In the genomic region with DNA sequence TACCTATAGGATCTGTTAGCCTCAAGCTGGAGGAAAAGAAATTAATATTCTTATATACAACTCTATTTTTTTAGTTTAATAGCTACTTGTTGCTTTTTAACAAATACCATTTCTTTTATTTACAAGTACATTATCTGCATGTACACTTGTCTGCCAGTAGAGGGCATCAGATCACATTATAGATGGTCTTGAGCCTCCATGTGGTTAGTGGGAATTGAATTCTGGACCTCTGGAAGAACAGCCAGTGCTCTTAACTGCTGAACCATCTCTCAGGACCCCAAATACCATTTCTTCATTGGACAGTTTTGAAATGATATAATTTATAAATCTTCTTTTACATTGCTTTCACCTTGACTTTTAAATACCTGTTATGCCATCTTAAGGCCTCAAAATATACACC, we compare ENCODE assay signal across 9 mouse cellular contexts. TPM values are rescaled to one million over a fixed set of nuclear protein-coding genes. Genes with fewer than 3 reads are reported as not detected.
DNase-seq lines count a peak whose midpoint lies in the region; ATAC-seq and TF ChIP-seq lines count a peak whose summit lies in the region.
"Had no signal": no experiment of that assay in that cellular context is flagged by ENCODE, and none has a peak within 500 bp of the region (broad histone marks: within the 10 kb centered on the region; RNA-seq: fewer than 3 reads in every experiment).

No protein-coding gene starts in this region.

- no peak for TF ChIP-seq EP300 in heart, postnatal 0 days (IDR thresholded peaks at IDR 0.05; ENCODE audit: low read depth)

- no peak overlapping the region for H3K4me2 ChIP-seq in heart, postnatal 0 days (ENCODE audit: low read depth, low read length)
- no peak overlapping the region for H3K4me2 ChIP-seq in neural tube, embryonic 11.5 days (ENCODE audit: low read depth)
- H3K4me2 ChIP-seq in neural tube, embryonic 15.5 days = no peak overlapping the region

- DNase-seq in heart, postnatal 0 days (ENCODE audit: low spot score) = peak; percentile 56
- DNase-seq in heart, postnatal 25 days (ENCODE audit: low spot score) = no peak
- peak; percentile 17 for DNase-seq in neural tube, embryonic 11.5 days (ENCODE audit: low spot score)
- peak; percentile 46 for DNase-seq in embryo, embryonic 10 days (ENCODE audit: low spot score)
- DNase-seq in retina, postnatal 1 day = peak; percentile 52
- DNase-seq in spleen, adult 18-20 months = no peak
- no peak for DNase-seq in limb, embryonic 10.5 days (ENCODE audit: low spot score)
- DNase-seq: cerebellum, postnatal 36 days had no signal

- H3K27me3 ChIP-seq in heart, postnatal 0 days (ENCODE audit: control insufficient read depth, insufficient read depth, low read length) = no peaks in the 10 kb centered on the region
- no peaks in the 10 kb centered on the region for H3K27me3 ChIP-seq in neural tube, embryonic 11.5 days (ENCODE audit: control insufficient read depth, insufficient read depth, low read length)
- H3K27me3 ChIP-seq in neural tube, embryonic 15.5 days (replicated peaks) = no peaks in the 10 kb centered on the region
- no peaks in the 10 kb centered on the region for H3K27me3 ChIP-seq in limb, embryonic 10.5 days (ENCODE audit: low read depth, poor library complexity, severe bottlenecking)

- no peak for ATAC-seq in heart, postnatal 0 days (ENCODE audit: insufficient read depth, low read depth)
- no peak for ATAC-seq in neural tube, embryonic 11.5 days (ENCODE audit: insufficient read depth, low FRiP score, low TSS enrichment)
- no peak for ATAC-seq in neural tube, embryonic 15.5 days (ENCODE audit: low FRiP score)

- peak; percentile 69 for TF ChIP-seq CTCF in heart, postnatal 0 days (IDR thresholded peaks at IDR 0.05; ENCODE audit: low read depth)

- no peak overlapping the region for H3K9ac ChIP-seq in heart, postnatal 0 days (replicated peaks; ENCODE audit: low read depth, low read length)
- H3K9ac ChIP-seq in neural tube, embryonic 11.5 days (ENCODE audit: low read length) = no peak overlapping the region
- no peak overlapping the region for H3K9ac ChIP-seq in neural tube, embryonic 15.5 days (replicated peaks)

- H3K9me3 ChIP-seq in heart, postnatal 0 days (replicated peaks; ENCODE audit: control insufficient read depth, low read length) = no peaks in the 10 kb centered on the region
- no peaks in the 10 kb centered on the region for H3K9me3 ChIP-seq in neural tube, embryonic 11.5 days (ENCODE audit: control insufficient read depth, low read length)
- no peaks in the 10 kb centered on the region for H3K9me3 ChIP-seq in neural tube, embryonic 15.5 days (replicated peaks)
- no peaks in the 10 kb centered on the region for H3K9me3 ChIP-seq in limb, embryonic 10.5 days (replicated peaks)

- H3K4me1 ChIP-seq in heart, postnatal 0 days (ENCODE audit: control insufficient read depth, insufficient read depth) = no peaks in the 10 kb centered on the region
- H3K4me1 ChIP-seq in neural tube, embryonic 11.5 days (ENCODE audit: control insufficient read depth, insufficient read depth, low read length) = no peaks in the 10 kb centered on the region
- no peaks in the 10 kb centered on the region for H3K4me1 ChIP-seq in neural tube, embryonic 15.5 days
- no peaks in the 10 kb centered on the region for H3K4me1 ChIP-seq in limb, embryonic 10.5 days

- no peak overlapping the region for H3K27ac ChIP-seq in heart, postnatal 0 days (ENCODE audit: low read depth)
- H3K27ac ChIP-seq in neural tube, embryonic 11.5 days (ENCODE audit: low read depth, low read length) = no peak overlapping the region
- no peak overlapping the region for H3K27ac ChIP-seq in neural tube, embryonic 15.5 days (replicated peaks)
- H3K27ac ChIP-seq in limb, embryonic 10.5 days = no peak overlapping the region

- intact Hi-C loops in heart, postnatal 25 days (cut with DNase I) = loop anchor here (1.0 to 5.0 kb wide), 2 partner anchors 711 to 746 kb away; no protein-coding TSS in a partner anchor

- no peak overlapping the region for H3K4me3 ChIP-seq in heart, postnatal 0 days (ENCODE audit: low read depth, low read length)
- no peak overlapping the region for H3K4me3 ChIP-seq in neural tube, embryonic 11.5 days (ENCODE audit: low read depth, low read length)
- H3K4me3 ChIP-seq in neural tube, embryonic 15.5 days (replicated peaks) = no peak overlapping the region
- no peak overlapping the region for H3K4me3 ChIP-seq in limb, embryonic 10.5 days

- no peaks in the 10 kb centered on the region for H3K36me3 ChIP-seq in heart, postnatal 0 days (replicated peaks; ENCODE audit: control insufficient read depth, insufficient read depth, low read length)
- H3K36me3 ChIP-seq in neural tube, embryonic 11.5 days (ENCODE audit: control insufficient read depth, insufficient read depth, low read length) = no peaks in the 10 kb centered on the region
- H3K36me3 ChIP-seq in neural tube, embryonic 15.5 days = no peaks in the 10 kb centered on the region
- H3K36me3 ChIP-seq in limb, embryonic 10.5 days = 0 out of 2 replicates have a peak, but pooled peaks cover 4% of the 10 kb centered on the region

RNA-seq across cellular contexts. Expression of a gene that starts 9.2 kb away (rescaled TPM):
- total RNA-seq in heart, postnatal 0 days (2014; rRNA removed; ENCODE audit: low replicate concordance) = 0.57 TPM in 1 of 2 replicates, not detected in the other
- 1.3 and 1.8 TPM in 2 replicates for polyA plus RNA-seq in heart, postnatal 0 days (2015; fragmentation: Nextera tagmentation; extraction: Ambion mirVana)
- total RNA-seq in heart, postnatal 25 days (2021) = 1 to 10 TPM; 2.0 TPM
- polyA plus RNA-seq in neural tube, embryonic 11.5 days (2014; fragmentation: Nextera tagmentation; extraction: Ambion mirVana) = 2.8 and 3.7 TPM in 2 replicates
- 2.2 and 2.9 TPM in 2 replicates for polyA plus RNA-seq in neural tube, embryonic 15.5 days (2015; fragmentation: Nextera tagmentation; extraction: Ambion mirVana)
- polyA plus RNA-seq in limb, embryonic 10.5 days (2016; fragmentation: Nextera tagmentation; extraction: Ambion mirVana) = 2.6 and 3.4 TPM in 2 replicates

Comparison
In these comparisons a context has a peak if more than half of its experiments do, and no peak if none do; other contexts are left out.
1. DNase-seq: peak in heart, postnatal 0 days (single experiment), neural tube, embryonic 11.5 days (single experiment), embryo, embryonic 10 days (single experiment) and retina, postnatal 1 day (single experiment); none in heart, postnatal 25 days (single experiment), spleen, adult 18-20 months (0 of 2) and limb, embryonic 10.5 days (single experiment).